Mouse (Mus musculus): ENCODE data around the gene Rps6ka5. TPM values are rescaled to one million over a fixed set of nuclear protein-coding genes. Genes with fewer than 3 reads are reported as not detected.

Gene Rps6ka5
- polyA plus RNA-seq, 1 experiment from 2014 or later, result 4.9 TPM

GRCm38 (mm10) chr12:100690444-100690843 is 36.3 kb downstream of the Rps6ka5 start:
- H3K27ac ChIP-seq (replicated peaks), result no peak overlapping the region
- no peaks in the 10 kb centered on the region for H3K9me3 ChIP-seq (replicated peaks)
- H3K36me3 ChIP-seq, result no peaks in the 10 kb centered on the region
- H3K27me3 ChIP-seq (replicated peaks), result no peaks in the 10 kb centered on the region
- WGBS, result 80% methylated on average over 5 of the region's 5 CpGs
- H3K4me3 ChIP-seq (replicated peaks), result no peak overlapping the region
- no peak overlapping the region for H3K4me2 ChIP-seq
- no peaks in the 10 kb centered on the region for H3K4me1 ChIP-seq
- no peak overlapping the region for H3K9ac ChIP-seq (replicated peaks)
- no peak for ATAC-seq (ENCODE audit: low FRiP score)

GRCm38 (mm10) chr12:100688177-100688576 is 38.6 kb downstream of the Rps6ka5 start:
- H3K4me1 ChIP-seq, result no peaks in the 10 kb centered on the region
- H3K4me2 ChIP-seq, result no peak overlapping the region
- H3K27me3 ChIP-seq (replicated peaks), result no peaks in the 10 kb centered on the region
- H3K9me3 ChIP-seq (replicated peaks), result no peaks in the 10 kb centered on the region
- no peak overlapping the region for H3K4me3 ChIP-seq (replicated peaks)
- H3K27ac ChIP-seq (replicated peaks), result no peak overlapping the region
- ATAC-seq (ENCODE audit: low FRiP score), result no peak
- H3K9ac ChIP-seq (replicated peaks), result no peak overlapping the region
- H3K36me3 ChIP-seq, result no peaks in the 10 kb centered on the region

- no peaks in the 10 kb centered on the region for H3K36me3 ChIP-seq
- WGBS, result 84% methylated on average over 2 of the region's 2 CpGs
- H3K9ac ChIP-seq (replicated peaks), result no peak overlapping the region
- no peaks in the 10 kb centered on the region for H3K4me1 ChIP-seq
- ATAC-seq (ENCODE audit: low FRiP score), result no peak
- H3K4me3 ChIP-seq (replicated peaks), result no peak overlapping the region
- H3K4me2 ChIP-seq, result no peak overlapping the region
- no peaks in the 10 kb centered on the region for H3K9me3 ChIP-seq (replicated peaks)
- no peaks in the 10 kb centered on the region for H3K27me3 ChIP-seq (replicated peaks)
- H3K27ac ChIP-seq (replicated peaks), result no peak overlapping the region
Measured at GRCm38 (mm10) chr12:100687001-100687400, 39.8 kb downstream of the Rps6ka5 start.

DNA sequence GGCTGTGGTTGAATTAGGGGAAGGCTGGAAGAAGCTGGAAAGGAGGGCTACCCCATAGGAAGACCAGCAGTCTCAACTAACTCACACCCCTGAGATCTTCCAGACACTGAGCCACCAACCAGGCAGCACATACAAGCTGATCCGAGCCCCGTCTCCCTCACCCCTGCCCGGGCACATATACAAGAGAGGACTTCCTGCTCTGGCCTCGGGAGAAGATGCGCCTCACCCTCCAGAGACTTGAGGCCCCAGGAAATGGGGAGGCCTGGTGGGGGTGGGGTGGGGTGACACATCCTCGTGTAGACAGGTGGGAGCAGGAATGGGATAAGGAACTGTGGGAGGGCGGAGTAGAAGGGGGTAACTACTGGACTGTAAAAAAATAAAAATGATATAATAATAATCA is 45.0 kb downstream of the Rps6ka5 start:
- ATAC-seq (ENCODE audit: low FRiP score), result no peak
- 83% methylated on average over 7 of the region's 7 CpGs for WGBS
- no peaks in the 10 kb centered on the region for H3K9me3 ChIP-seq (replicated peaks)
- no peak overlapping the region for H3K4me2 ChIP-seq
- no peak overlapping the region for H3K27ac ChIP-seq (replicated peaks)
- H3K36me3 ChIP-seq, result no peaks in the 10 kb centered on the region
- H3K4me1 ChIP-seq, result no peaks in the 10 kb centered on the region
- H3K4me3 ChIP-seq (replicated peaks), result no peak overlapping the region
- no peaks in the 10 kb centered on the region for H3K27me3 ChIP-seq (replicated peaks)
- H3K9ac ChIP-seq (replicated peaks), result no peak overlapping the region

DNA sequence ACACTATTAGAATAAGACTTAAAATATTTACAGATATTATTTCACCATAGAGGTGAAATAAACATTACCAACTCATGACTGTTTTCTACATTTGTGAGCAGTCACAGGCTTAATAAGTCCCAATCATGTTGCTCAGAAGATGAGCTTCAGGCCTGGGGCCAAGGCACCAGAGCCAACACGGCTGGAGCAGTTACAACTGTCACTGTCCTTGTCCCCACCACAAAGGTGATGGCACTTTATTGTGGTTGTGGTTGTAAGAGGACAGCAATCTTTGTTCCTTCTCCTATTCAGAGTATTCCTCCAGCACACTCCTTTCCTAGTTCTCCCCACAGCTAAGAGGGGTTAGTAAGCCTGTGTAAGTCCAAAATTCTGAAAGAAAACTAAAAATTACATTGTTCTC is 45.5 kb downstream of the Rps6ka5 start:
- WGBS, result 27% methylated on average over 1 of the region's 1 CpGs
- Histone ChIP-seq H3K27me3 (replicated peaks) (no peaks in the 10 kb centered on the region), H3K4me2 (no peak overlapping the region), H3K9me3 (replicated peaks) (no peaks in the 10 kb centered on the region), H3K36me3 (no peaks in the 10 kb centered on the region), H3K27ac (replicated peaks) (no peak overlapping the region), H3K9ac (replicated peaks) (no peak overlapping the region), H3K4me1 (no peaks in the 10 kb centered on the region), H3K4me3 (replicated peaks) (no peak overlapping the region)
- ATAC-seq (ENCODE audit: low FRiP score), result no peak

- Histone ChIP-seq H3K27me3 (replicated peaks) (no peaks in the 10 kb centered on the region), H3K4me2 (no peak overlapping the region), H3K9me3 (replicated peaks) (no peaks in the 10 kb centered on the region), H3K36me3 (no peaks in the 10 kb centered on the region), H3K9ac (replicated peaks) (no peak overlapping the region), H3K27ac (replicated peaks) (no peak overlapping the region), H3K4me1 (no peaks in the 10 kb centered on the region), H3K4me3 (replicated peaks) (no peak overlapping the region)
- ATAC-seq (ENCODE audit: low FRiP score), result no peak
- 71% methylated on average over 5 of the region's 5 CpGs for WGBS
Measured at GRCm38 (mm10) chr12:100680676-100681075, 46.1 kb downstream of the Rps6ka5 start.

- Histone ChIP-seq H3K27me3 (replicated peaks) (no peaks in the 10 kb centered on the region), H3K4me2 (no peak overlapping the region), H3K9me3 (replicated peaks) (no peaks in the 10 kb centered on the region), H3K27ac (replicated peaks) (no peak overlapping the region), H3K9ac (replicated peaks) (no peak overlapping the region), H3K36me3 (no peaks in the 10 kb centered on the region), H3K4me1 (no peaks in the 10 kb centered on the region), H3K4me3 (replicated peaks) (no peak overlapping the region)
- no peak for ATAC-seq (ENCODE audit: low FRiP score)
- WGBS, result 96% methylated on average over 2 of the region's 2 CpGs
Measured at GRCm38 (mm10) chr12:100670647-100671199, 56.1 kb downstream of the Rps6ka5 start.

DNA sequence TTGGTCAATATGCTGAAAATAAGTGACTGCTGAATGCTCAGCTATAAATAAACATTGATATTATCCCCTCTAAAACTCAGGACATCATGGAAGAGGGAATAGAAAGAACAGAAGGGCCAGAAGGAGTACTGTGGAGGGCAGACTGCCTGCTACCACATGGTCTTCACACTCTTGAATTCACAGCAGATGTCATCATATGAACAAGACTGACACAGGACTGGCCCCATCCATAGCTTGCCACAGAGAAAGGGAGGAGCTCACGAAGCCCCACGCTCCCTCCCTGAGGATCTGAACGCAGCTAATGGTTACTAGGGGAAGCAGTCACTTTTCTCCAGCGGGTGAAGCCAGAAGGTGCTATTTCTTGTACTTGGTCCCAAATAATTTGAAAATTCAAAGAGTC is 61.5 kb downstream of the Rps6ka5 start:
- WGBS, result 82% methylated on average over 4 of the region's 4 CpGs
- no peak for ATAC-seq (ENCODE audit: low FRiP score)

GRCm38 (mm10) chr12:100660076-100660475 is 66.7 kb downstream of the Rps6ka5 start:
- H3K9me3 ChIP-seq (replicated peaks), result no peaks in the 10 kb centered on the region
- H3K27ac ChIP-seq (replicated peaks), result no peak overlapping the region
- H3K27me3 ChIP-seq (replicated peaks), result no peaks in the 10 kb centered on the region
- no peak overlapping the region for H3K4me2 ChIP-seq
- 84% methylated on average over 2 of the region's 2 CpGs for WGBS
- no peaks in the 10 kb centered on the region for H3K36me3 ChIP-seq
- no peaks in the 10 kb centered on the region for H3K4me1 ChIP-seq
- no peak overlapping the region for H3K4me3 ChIP-seq (replicated peaks)
- no peak overlapping the region for H3K9ac ChIP-seq (replicated peaks)
- no peak for ATAC-seq (ENCODE audit: low FRiP score)

More for the DNA sequence above, 61.5 kb downstream of the Rps6ka5 start:
- Histone ChIP-seq H3K9me3 (replicated peaks) (no peaks in the 10 kb centered on the region), H3K27me3 (replicated peaks) (no peaks in the 10 kb centered on the region), H3K9ac (replicated peaks) (no peak overlapping the region), H3K4me3 (replicated peaks) (no peak overlapping the region), H3K36me3 (no peaks in the 10 kb centered on the region), H3K4me2 (no peak overlapping the region), H3K4me1 (no peaks in the 10 kb centered on the region), H3K27ac (replicated peaks) (no peak overlapping the region)

DNA sequence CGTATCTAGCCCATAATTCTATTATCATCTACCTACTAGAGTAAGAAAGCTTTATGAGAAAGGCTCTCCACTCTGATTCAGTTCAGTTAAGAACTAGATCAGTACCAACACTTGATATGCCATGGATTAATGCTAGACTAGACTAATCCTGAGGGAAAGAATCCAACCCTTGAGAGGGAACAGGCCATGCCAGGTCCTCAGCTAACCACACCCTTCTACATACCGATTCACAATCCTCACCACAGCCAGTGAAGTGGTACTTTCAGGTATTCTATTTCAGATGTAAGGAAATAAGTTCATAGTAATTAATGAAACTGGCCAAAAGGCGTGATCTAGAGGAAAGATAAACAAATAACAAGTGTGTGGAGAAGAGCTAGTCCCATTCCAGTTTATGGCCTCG is 70.8 kb downstream of the Rps6ka5 start:
- H3K4me3 ChIP-seq (replicated peaks), result no peak overlapping the region
- H3K9me3 ChIP-seq (replicated peaks), result no peaks in the 10 kb centered on the region
- 84% methylated on average over 4 of the region's 4 CpGs for WGBS
- no peak overlapping the region for H3K27ac ChIP-seq (replicated peaks)
- no peaks in the 10 kb centered on the region for H3K36me3 ChIP-seq
- no peak overlapping the region for H3K9ac ChIP-seq (replicated peaks)
- H3K4me2 ChIP-seq, result no peak overlapping the region
- no peak for ATAC-seq (ENCODE audit: low FRiP score)
- H3K27me3 ChIP-seq (replicated peaks), result no peaks in the 10 kb centered on the region
- H3K4me1 ChIP-seq, result no peaks in the 10 kb centered on the region

GRCm38 (mm10) chr12:100641936-100642335 is 84.8 kb downstream of the Rps6ka5 start:
- ATAC-seq (ENCODE audit: low FRiP score), result no peak
- Histone ChIP-seq H3K36me3 (no peaks in the 10 kb centered on the region), H3K27me3 (replicated peaks) (no peaks in the 10 kb centered on the region), H3K4me3 (replicated peaks) (no peak overlapping the region), H3K4me1 (no peaks in the 10 kb centered on the region), H3K4me2 (no peak overlapping the region), H3K9ac (replicated peaks) (no peak overlapping the region), H3K27ac (replicated peaks) (no peak overlapping the region), H3K9me3 (replicated peaks) (no peaks in the 10 kb centered on the region)
- 90% methylated on average over 1 of the region's 1 CpGs for WGBS

GRCm38 (mm10) chr12:100640726-100641125 is 86.1 kb downstream of the Rps6ka5 start:
- H3K27me3 ChIP-seq (replicated peaks), result no peaks in the 10 kb centered on the region
- H3K27ac ChIP-seq (replicated peaks), result no peak overlapping the region
- H3K4me2 ChIP-seq, result no peak overlapping the region
- no peak for ATAC-seq (ENCODE audit: low FRiP score)
- no peaks in the 10 kb centered on the region for H3K36me3 ChIP-seq
- 95% methylated on average over 3 of the region's 3 CpGs for WGBS
- no peak overlapping the region for H3K4me3 ChIP-seq (replicated peaks)
- no peaks in the 10 kb centered on the region for H3K4me1 ChIP-seq
- no peaks in the 10 kb centered on the region for H3K9me3 ChIP-seq (replicated peaks)
- no peak overlapping the region for H3K9ac ChIP-seq (replicated peaks)

DNA sequence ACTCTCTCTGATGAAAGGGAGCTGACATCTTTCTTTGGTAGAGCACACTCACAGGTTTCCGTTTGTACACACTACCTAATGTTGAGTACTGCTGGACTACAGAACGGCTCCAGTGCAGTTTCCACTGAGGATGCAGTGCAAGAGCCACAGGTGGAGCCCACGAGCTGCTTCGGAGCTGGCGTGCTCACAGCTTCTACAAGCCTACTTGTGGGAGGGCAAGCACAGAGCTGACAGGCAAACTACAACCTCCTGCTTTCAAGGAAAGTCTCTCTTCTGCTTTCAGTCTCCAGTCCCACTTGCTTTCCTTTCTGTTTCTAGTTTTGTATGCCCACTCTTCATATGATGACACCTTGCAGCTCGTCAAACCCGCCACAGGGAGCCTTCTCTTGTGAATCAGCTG is 87.1 kb downstream of the Rps6ka5 start:
- H3K36me3 ChIP-seq, result no peaks in the 10 kb centered on the region
- H3K27me3 ChIP-seq (replicated peaks), result no peaks in the 10 kb centered on the region
- no peak overlapping the region for H3K4me2 ChIP-seq
- 54% methylated on average over 7 of the region's 7 CpGs for WGBS
- no peak overlapping the region for H3K4me3 ChIP-seq (replicated peaks)
- H3K4me1 ChIP-seq, result no peaks in the 10 kb centered on the region
- H3K9ac ChIP-seq (replicated peaks), result no peak overlapping the region
- no peak for ATAC-seq (ENCODE audit: low FRiP score)
- no peak overlapping the region for H3K27ac ChIP-seq (replicated peaks)
- no peaks in the 10 kb centered on the region for H3K9me3 ChIP-seq (replicated peaks)

All from neural tube, embryonic 15.5 days (tissue).